Mouse (Mus musculus): ENCODE results near the gene Kcna1. TPM values are rescaled to one million over a fixed set of nuclear protein-coding genes. Genes with fewer than 3 reads are reported as not detected.
A peak's percentile ranks its signal among the peaks of the same experiment; 100 is the strongest.

The Kcna1 gene
- polyA plus RNA-seq, 2 experiments: not detected

- H3K4me2 ChIP-seq (ENCODE audit: low read depth): no peak overlapping the region
- 2% methylated on average over 24 of the region's 24 CpGs for WGBS (ENCODE audit: insufficient replicate concordance)
Measured at GRCm38 (mm10) chr6:126645044-126645541, 1.1 kb downstream of the Kcna1 start.

GRCm38 (mm10) chr6:126644181-126645043 lies 1.8 kb downstream of the Kcna1 start:
- TF ChIP-seq CTCF (IDR thresholded peaks at IDR 0.05; ENCODE audit: low read depth) (no peak), EP300 (IDR thresholded peaks at IDR 0.05; ENCODE audit: low read depth) (no peak)
- H3K4me1 ChIP-seq (replicated peaks; ENCODE audit: control insufficient read depth in 2 of 2, insufficient read depth in 2 of 2, low read length in 1 of 2): no peaks in the 10 kb centered on the region
- peaks cover 54% of the 10 kb centered on the region for H3K27me3 ChIP-seq (ENCODE audit: control insufficient read depth, insufficient read depth, low read length)
- H3K27ac ChIP-seq: no peak overlapping the region
- peak overlapping the region; percentile 29 for H3K4me2 ChIP-seq (ENCODE audit: low read depth)
- ATAC-seq (ENCODE audit: insufficient read depth): no peak
- no peak overlapping the region for H3K9ac ChIP-seq (replicated peaks)
- H3K4me3 ChIP-seq (ENCODE audit: insufficient read depth in 1 of 2, low read depth in 2 of 2, low read length in 2 of 2): peak overlapping the region; percentile 12 to 36; a peak in 1 of 4 replicates
- WGBS (ENCODE audit: insufficient replicate concordance): under 1% methylated on average over 63 of the region's 66 CpGs
- H3K36me3 ChIP-seq (replicated peaks; ENCODE audit: control insufficient read depth, insufficient read depth, low read depth): no peaks in the 10 kb centered on the region
- DNase-seq (ENCODE audit: low read depth in 3 of 3, low spot score in 3 of 3): no peak
- H3K9me3 ChIP-seq (ENCODE audit: control insufficient read depth, low read length): no peaks in the 10 kb centered on the region

More at GRCm38 (mm10) chr6:126645044-126645541, 1.1 kb downstream of the Kcna1 start:
- no peaks in the 10 kb centered on the region for H3K36me3 ChIP-seq (replicated peaks; ENCODE audit: control insufficient read depth, insufficient read depth, low read depth)
- TF ChIP-seq CTCF (IDR thresholded peaks at IDR 0.05; ENCODE audit: low read depth): no peak
- no peak for TF ChIP-seq EP300 (IDR thresholded peaks at IDR 0.05; ENCODE audit: low read depth)
- H3K9ac ChIP-seq (replicated peaks): no peak overlapping the region
- ATAC-seq (ENCODE audit: insufficient read depth) (no peak), DNase-seq (ENCODE audit: low read depth in 3 of 3, low spot score in 3 of 3) (no peak)
- H3K4me1 ChIP-seq (replicated peaks; ENCODE audit: control insufficient read depth in 2 of 2, insufficient read depth in 2 of 2, low read length in 1 of 2): no peaks in the 10 kb centered on the region
- peaks cover 54% of the 10 kb centered on the region for H3K27me3 ChIP-seq (ENCODE audit: control insufficient read depth, insufficient read depth, low read length)
- no peak overlapping the region for H3K27ac ChIP-seq
- H3K9me3 ChIP-seq (ENCODE audit: control insufficient read depth, low read length): no peaks in the 10 kb centered on the region
- no peak overlapping the region for H3K4me3 ChIP-seq (ENCODE audit: insufficient read depth in 1 of 2, low read depth in 2 of 2, low read length in 2 of 2)

DNA sequence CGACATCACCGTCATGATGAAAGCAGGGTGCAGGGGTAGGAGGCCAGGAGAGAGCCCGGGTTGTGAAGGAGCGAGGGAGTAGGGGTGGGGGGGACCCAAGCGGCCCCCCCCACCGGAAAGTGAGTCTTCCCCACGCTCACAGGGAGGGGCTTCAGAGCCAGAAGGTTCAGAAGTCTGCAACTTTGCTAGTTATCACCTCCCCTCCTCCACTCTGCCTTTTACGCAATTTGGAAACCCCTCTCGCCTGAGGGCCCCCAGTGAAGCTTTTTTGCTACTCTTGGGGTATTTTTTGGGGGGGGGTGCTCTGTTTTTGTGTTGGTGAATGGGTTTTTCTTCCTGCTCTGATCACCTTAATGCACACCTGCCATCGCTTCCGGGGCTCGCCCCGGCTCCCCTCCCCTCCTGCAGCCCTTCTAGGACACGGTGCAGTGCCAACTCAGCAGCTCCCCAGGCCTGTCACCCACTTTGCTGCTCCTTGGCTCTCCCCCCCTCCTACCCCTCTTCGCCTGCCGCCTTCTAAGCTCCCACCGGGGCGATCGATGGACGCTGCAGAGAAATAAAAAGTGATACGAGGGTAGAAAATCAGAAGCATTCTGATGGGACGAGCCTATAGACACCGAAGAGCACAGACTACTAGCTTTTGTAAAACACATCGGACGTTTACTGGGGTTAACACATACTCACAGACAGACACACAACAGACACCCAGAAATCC lies 2.7 kb downstream of the Kcna1 start:
- Histone ChIP-seq H3K27me3 (ENCODE audit: control insufficient read depth, insufficient read depth, low read length) (peaks cover 54% of the 10 kb centered on the region), H3K9me3 (ENCODE audit: control insufficient read depth, low read length) (no peaks in the 10 kb centered on the region), H3K27ac (no peak overlapping the region), H3K36me3 (replicated peaks; ENCODE audit: control insufficient read depth, insufficient read depth, low read depth) (no peaks in the 10 kb centered on the region), H3K4me1 (replicated peaks; ENCODE audit: control insufficient read depth in 2 of 2, insufficient read depth in 2 of 2, low read length in 1 of 2) (no peaks in the 10 kb centered on the region), H3K9ac (replicated peaks) (no peak overlapping the region), H3K4me3 (ENCODE audit: insufficient read depth in 1 of 2, low read depth in 2 of 2, low read length in 2 of 2) (no peak overlapping the region), H3K4me2 (ENCODE audit: low read depth) (peak overlapping the region; percentile 22)
- DNase-seq (ENCODE audit: low read depth in 3 of 3, low spot score in 3 of 3): no peak
- ATAC-seq (ENCODE audit: insufficient read depth): no peak
- TF ChIP-seq CTCF (IDR thresholded peaks at IDR 0.05; ENCODE audit: low read depth) (no peak), EP300 (IDR thresholded peaks at IDR 0.05; ENCODE audit: low read depth) (no peak)
- WGBS (ENCODE audit: insufficient replicate concordance): 4% methylated on average over 25 of the region's 25 CpGs

GRCm38 (mm10) chr6:126642856-126643321 lies 3.3 kb downstream of the Kcna1 start:
- no peak overlapping the region for H3K27ac ChIP-seq
- H3K4me1 ChIP-seq (replicated peaks; ENCODE audit: control insufficient read depth in 2 of 2, insufficient read depth in 2 of 2, low read length in 1 of 2): no peaks in the 10 kb centered on the region
- no peak overlapping the region for H3K9ac ChIP-seq (replicated peaks)
- DNase-seq (ENCODE audit: low read depth in 3 of 3, low spot score in 3 of 3) (no peak), ATAC-seq (ENCODE audit: insufficient read depth) (no peak)
- H3K36me3 ChIP-seq (replicated peaks; ENCODE audit: control insufficient read depth, insufficient read depth, low read depth): no peaks in the 10 kb centered on the region
- no peaks in the 10 kb centered on the region for H3K9me3 ChIP-seq (ENCODE audit: control insufficient read depth, low read length)
- peaks cover 54% of the 10 kb centered on the region for H3K27me3 ChIP-seq (ENCODE audit: control insufficient read depth, insufficient read depth, low read length)
- H3K4me3 ChIP-seq (ENCODE audit: insufficient read depth in 1 of 2, low read depth in 2 of 2, low read length in 2 of 2): no peak overlapping the region
- no peak overlapping the region for H3K4me2 ChIP-seq (ENCODE audit: low read depth)
- 0 out of 2 replicates have a peak, but pooled peaks have one; percentile 5 for TF ChIP-seq CTCF (IDR thresholded peaks at IDR 0.05; ENCODE audit: low read depth)
- TF ChIP-seq EP300 (IDR thresholded peaks at IDR 0.05; ENCODE audit: low read depth): no peak
- WGBS (ENCODE audit: insufficient replicate concordance): 5% methylated on average over 36 of the region's 36 CpGs

- no peak for ATAC-seq (ENCODE audit: insufficient read depth)
- TF ChIP-seq CTCF (IDR thresholded peaks at IDR 0.05; ENCODE audit: low read depth): no peak
- no peak for TF ChIP-seq EP300 (IDR thresholded peaks at IDR 0.05; ENCODE audit: low read depth)
Measured at GRCm38 (mm10) chr6:126628451-126628850, 17.7 kb downstream of the Kcna1 start.

More at GRCm38 (mm10) chr6:126628451-126628850, 17.7 kb downstream of the Kcna1 start:
- 66% methylated on average over 7 of the region's 7 CpGs for WGBS (ENCODE audit: insufficient replicate concordance)
- no peak overlapping the region for H3K4me2 ChIP-seq (ENCODE audit: low read depth)
- no peak overlapping the region for H3K4me3 ChIP-seq (ENCODE audit: insufficient read depth in 1 of 2, low read depth in 2 of 2, low read length in 2 of 2)
- DNase-seq (ENCODE audit: low read depth in 3 of 3, low spot score in 3 of 3): no peak
- H3K27me3 ChIP-seq (ENCODE audit: control insufficient read depth, insufficient read depth, low read length): no peaks in the 10 kb centered on the region
- no peaks in the 10 kb centered on the region for H3K4me1 ChIP-seq (replicated peaks; ENCODE audit: control insufficient read depth in 2 of 2, insufficient read depth in 2 of 2, low read length in 1 of 2)
- no peak overlapping the region for H3K27ac ChIP-seq
- no peak overlapping the region for H3K9ac ChIP-seq (replicated peaks)
- H3K36me3 ChIP-seq (replicated peaks; ENCODE audit: control insufficient read depth, insufficient read depth, low read depth): no peaks in the 10 kb centered on the region
- no peaks in the 10 kb centered on the region for H3K9me3 ChIP-seq (ENCODE audit: control insufficient read depth, low read length)
